Mouse (Mus musculus) gastrocnemius, postnatal 14 days (tissue): ENCODE data around the gene Dand5. TPM values are rescaled to one million over a fixed set of nuclear protein-coding genes. Genes with fewer than 3 reads are reported as not detected.

ENCODE experiments used
- DNase-seq: peaks from one replicate; pipeline ENCODE4 v3.0.0; 2021; ENCODE audit warnings: mixed read lengths
- intact Hi-C: fragments of 180-260 bp; cut with DNase I; formaldehyde crosslinking; loops from one replicate; pipeline ENCODE4 v1.15.1; 2025; ENCODE audit warnings: low total_unique reads
- long read RNA-seq, 2 experiments: library from polyadenylated mRNA; stranded (forward); transcript quantifications; one replicate each; pipeline ENCODE4 v2.0.0; 2021
- total RNA-seq, 2 experiments: library from RNA; stranded (reverse); gene quantifications; 2 replicates each; pipeline ENCODE4 v1.2.3; 2021

Dand5 gene
- 1 to 10 TPM; 6.0 to 7.2 TPM for total RNA-seq
- long read RNA-seq, experiment 1, partial matches to known transcripts = 0 of 13 reads
- long read RNA-seq, experiment 1, other reads (novel, unspliced or antisense) = 13 of 13 reads
- long read RNA-seq, experiment 2, partial matches to known transcripts = 0 of 11 reads
- long read RNA-seq, experiment 2, other reads (novel, unspliced or antisense) = 11 of 11 reads

DNA sequence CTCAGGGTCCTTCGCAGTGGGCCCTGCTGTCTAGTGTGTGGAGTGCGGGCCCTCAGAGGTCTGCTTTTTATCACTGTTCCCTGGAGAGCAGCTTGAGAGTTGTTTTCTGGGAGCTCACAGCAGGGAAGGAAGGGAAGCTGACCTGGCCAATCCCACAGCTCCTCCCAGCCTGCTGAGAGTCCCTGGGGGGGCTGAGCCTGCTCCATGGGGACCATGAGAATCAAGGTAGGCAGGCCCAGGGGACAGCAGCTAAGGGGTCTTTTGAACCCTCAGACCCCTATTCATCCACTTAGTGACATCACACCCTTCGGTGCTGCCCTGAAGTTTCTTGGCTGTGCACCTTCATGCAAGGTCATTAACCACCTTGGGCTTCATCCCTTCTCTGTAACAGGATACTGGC, at the start of gene Dand5:
TSS of gene Dand5 (minus strand) at position 101 of the 400 bp plus-strand sequence.
- no peak for DNase-seq
- intact Hi-C loops = no loop called here

DNA sequence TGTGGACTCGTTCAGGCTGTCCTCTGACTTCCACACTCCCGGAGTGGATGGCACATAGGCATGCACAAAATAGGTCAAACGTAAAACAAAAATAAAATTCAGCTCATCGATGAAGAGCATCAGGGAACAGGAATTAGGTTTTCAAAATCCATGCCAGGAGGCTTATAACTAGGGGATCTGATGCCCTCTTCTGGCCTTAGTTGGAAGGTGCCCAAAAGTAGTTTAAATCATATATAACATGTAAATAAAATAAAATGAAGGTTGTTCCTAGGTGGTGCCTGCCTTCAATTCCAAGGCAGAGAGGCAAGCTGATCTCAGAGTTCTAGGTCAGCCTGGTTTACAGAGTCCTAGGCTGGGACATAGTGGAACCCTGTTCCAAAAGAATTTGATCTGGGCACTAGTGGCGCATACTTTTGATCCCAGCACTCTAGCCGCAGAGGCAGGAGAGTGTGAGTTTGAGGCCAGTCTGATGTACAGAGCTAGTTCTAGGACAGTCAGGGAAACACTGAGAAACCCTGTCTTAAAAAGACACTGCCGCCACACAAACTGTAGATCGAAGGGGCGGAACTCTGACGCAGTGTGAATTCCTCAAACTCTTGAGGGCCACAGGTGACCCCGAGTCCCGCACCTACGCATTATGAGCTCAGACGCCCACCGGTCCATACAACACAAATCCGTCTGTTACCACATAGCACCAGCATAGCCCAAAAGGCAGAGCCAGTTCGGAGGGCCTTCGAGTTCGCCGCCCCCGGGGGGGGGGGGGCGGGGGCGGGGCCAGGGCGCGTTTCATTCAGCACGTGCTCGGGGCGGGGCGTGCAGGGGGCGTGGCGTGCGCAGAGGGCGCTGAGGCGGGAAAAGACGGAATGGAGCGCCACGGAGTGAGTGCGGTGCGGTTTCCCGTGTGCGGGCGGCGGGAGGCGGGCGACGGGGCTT, 49.0 kb upstream of the Dand5 start, which contains the start of gene Syce2:
TSS of gene Syce2 (plus strand) at position 736 of the 933 bp plus-strand sequence.
- DNase-seq = peak; percentile 80
- intact Hi-C loops = no loop called here

DNA sequence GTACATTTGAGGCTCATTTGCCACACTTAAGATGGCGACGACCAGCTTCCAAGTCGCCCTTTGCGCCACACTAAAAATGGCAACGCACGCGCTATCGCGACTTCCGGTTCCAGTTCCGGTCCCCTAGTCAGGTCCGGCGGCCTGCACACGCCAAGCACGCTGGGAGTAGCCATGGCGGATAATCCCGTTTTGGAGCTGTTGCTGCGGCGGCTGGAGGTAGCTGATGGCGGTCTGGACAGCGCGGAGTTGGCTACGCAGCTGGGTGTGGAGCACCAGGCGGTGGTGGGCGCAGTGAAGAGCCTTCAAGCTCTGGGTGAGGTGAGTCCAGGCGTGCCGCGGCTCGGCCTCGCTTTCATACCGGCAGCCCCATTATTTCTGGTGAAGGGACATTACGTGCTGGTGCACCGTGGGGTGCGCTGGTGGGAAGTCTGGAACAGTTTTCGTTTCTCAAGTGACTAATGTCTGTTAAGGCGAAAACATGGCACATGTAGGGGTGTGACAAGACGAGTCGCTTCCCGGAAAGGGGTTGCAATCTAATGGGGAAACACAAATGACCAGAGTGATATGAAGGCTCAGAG, 34.3 kb upstream of the Dand5 start, which contains the start of gene Farsa:
TSS of gene Farsa (plus strand) at position 126 of the 578 bp plus-strand sequence.
- intact Hi-C loops = no loop called here
- peak; percentile 92 for DNase-seq

DNA sequence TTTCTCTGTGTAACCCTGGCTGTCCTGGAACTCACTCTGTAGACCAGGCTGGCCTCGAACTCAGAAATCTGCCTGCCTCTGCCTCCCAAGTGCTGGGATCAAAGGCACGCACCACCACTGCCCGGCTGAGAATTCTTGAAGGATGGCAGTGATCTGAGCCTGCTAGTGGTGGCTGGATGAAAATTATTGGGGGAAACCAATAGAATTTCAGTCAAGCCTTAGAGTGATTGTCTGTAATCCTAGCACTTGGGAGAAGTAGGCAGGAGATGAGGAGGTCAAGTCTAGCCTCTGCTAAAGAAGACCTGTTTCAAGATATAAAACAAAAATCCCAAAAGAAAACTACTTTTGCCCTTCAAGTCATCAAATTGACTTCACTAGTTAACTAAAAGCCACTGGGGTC, 33.8 kb upstream of the Dand5 start:
- intact Hi-C loops = no loop called here
- DNase-seq = no peak

DNA sequence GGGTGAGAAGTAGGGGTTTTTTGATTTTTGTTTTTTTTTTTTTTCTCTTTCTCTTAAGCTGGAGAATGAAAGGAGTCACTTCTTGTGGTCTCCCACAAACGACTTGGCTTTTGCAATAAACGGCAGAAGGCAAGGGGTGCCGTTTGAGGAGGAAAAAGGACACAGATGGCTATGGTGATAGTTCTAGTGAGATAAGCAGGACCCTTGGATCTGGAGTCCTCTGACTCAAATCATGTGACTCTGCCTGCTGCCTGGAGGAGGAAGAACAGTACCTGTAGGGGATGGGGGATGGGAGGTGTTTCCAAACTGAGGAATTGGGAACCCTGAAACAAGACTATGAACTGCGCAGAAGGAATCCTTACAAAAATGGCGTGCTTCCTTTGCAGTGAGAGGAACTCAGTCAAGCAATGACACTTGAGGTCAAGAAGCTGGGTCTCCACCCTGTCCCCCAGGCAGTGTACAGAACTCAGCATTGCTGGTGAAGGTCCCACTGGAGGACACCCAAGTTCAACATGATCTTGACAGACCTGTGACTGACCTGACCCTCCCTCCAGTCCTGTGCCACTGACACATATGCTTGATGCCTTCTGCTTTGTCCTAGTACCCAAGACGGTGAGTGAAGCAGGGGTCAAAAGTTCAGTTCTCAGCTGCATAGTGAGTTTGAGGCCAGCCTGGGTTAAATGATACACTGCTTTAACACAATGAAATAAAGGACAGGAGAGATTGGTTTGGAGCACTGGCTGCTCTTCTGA, 25.2 kb upstream of the Dand5 start:
- intact Hi-C loops = no loop called here
- DNase-seq = no peak

DNA sequence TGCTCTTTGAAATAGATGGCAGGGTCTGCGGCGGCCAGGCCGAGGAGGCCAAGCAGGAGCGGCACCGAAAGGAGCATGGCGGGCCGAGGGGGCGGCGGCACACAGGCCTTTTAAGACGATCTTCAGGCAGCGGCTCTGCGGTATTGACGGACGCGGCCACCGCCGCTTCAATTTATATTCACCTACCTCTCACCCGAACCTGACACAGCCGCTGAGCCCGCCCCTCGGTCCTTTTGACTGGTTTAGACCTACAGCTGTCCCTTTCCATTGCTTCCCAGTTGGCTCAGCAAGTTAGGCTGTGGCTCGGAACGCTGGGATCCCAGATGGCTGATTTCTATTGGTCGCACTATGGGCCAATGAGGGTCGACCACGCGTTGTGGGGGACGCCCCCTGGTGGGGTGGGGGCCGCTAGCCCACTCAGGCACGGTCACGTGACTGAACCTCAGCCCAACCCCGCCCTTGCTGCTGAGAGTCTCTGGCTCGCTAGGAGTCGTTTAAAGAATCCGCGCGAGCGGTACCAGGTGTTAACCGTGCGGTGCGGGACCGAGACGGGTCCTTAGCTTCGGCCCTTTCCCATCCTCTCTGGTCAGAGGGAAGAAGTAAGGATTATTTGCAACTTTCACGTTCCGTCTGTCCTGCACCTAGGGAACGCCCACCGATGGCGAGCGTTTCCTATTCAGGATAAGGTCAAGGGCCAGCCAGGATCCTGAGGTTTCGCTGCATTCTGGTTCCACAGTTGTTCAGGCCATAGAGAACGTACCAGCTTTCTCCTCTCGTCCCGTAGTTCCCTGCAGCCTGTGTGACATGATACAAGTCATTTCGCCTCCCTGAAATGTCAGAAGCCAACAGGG, 24.3 kb upstream of the Dand5 start, which contains the start of gene Calr:
TSS of gene Calr (minus strand) at position 213 of the 851 bp plus-strand sequence.
- intact Hi-C loops = no loop called here
- DNase-seq = peak; percentile 99

DNA sequence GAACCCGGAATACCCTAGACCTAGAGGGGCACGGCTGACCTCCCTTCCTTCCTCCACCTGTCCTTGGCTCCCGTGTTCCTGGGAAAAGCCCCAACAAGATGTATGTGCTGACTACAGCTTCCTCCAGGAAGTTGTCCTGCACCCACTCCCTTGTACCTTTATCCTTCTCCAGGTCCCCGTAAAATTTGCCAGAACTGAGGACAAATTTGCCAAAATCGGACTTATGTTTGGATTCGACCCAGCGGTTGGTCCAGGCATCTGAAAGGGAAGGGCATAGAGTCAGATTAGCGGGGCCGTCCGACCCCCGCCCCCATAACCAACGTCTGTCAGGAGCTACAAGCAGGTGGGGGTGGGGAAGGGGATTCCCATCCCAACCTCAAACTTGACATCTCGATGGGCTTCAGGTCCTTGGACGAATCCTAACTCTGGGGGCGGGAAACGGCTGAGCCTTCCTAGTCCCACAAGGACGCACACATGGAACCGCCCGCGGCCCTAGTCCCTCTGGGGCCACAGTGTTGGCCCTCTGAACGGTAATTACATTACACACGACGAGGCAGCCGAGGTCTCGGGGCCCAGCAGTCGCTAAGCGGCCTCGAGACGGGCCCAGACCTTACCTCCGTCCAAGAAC, 23.6 kb upstream of the Dand5 start:
- intact Hi-C loops = no loop called here
- DNase-seq = peak; percentile 14

DNA sequence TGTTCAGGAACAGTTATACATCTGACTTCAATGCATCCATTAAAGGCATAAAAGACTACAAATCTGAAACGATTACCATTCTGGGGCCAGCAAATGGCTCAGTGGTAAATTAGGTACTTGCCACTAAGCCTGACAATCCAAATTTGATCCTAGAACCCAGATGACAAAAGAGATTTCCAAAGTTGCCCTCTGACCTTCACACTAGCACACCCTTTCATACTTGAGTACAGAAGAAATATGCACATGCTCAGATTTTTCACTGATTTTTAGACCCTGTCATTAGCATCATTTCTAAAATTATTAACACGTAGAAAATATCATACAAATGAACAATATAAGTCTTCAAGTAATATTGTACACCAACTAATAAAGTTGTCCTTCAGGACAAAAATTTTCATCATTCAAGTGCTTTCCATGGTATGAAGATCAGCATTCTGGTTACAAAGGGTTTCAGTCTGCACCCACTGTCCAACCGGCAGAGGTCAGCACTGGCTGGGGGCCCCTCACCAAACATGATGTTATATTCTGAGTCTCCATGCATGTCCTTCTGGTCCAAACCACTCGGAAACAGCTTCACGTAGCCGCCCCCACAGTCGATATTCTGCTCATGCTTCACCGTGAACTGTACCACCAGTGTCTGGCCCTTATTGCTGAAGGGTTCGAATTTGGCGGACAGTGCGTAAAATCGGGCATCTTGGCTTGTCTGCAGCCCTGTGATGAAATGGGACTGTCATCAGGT, 22.9 kb upstream of the Dand5 start:
- intact Hi-C loops = no loop called here
- peak; percentile 50 for DNase-seq

DNA sequence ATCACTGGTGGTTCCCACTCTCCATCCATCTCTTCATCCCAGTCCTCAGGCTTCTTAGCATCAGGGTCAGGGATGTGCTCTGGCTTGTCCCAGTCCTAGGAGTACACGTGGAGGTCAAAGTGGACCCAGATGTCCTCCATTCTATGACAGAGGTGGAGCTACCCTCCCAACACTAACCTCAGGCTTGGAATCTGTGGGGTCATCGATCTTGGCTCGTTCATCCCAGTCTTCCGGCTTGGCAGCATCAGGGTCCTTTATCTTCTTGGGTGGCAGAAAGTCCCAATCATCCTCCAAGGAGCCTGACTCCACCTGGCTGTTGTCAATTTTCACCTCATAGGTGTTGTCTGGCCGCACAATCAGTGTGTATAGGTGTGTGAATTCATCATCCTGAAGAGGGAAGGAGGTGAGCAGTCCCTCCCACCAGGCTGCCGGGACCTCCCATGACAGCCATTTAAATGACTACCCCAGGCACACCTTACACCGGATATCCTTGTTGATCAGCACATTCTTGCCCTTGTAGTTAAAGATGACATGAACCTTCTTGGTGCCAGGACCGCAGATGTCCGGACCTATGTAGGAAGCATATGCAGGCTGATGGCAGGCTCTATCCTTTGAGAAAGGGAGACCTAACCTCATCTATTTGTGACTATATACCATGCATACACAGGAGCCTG, 21.9 kb upstream of the Dand5 start:
- no peak for DNase-seq
- intact Hi-C loops = no loop called here

DNA sequence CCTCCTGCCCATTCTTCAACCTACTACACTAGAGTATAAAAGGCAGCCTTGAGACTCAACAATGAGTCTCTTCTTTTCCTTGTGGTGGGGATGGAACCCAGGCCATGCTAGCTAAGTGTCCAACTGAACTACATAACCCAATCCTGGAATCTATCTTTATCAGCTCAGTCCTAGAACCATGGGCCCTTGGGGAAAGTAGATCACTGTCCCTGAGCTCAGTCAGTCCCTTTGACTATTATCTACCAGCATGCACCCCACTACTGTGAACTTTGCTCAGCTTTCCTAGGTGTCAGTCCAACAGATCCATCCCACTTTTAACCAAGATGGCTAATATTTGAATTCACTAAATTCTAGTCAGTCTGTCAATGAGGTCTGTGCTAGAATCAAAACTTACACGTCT, 18.9 kb upstream of the Dand5 start:
- intact Hi-C loops = no loop called here
- no peak for DNase-seq

DNA sequence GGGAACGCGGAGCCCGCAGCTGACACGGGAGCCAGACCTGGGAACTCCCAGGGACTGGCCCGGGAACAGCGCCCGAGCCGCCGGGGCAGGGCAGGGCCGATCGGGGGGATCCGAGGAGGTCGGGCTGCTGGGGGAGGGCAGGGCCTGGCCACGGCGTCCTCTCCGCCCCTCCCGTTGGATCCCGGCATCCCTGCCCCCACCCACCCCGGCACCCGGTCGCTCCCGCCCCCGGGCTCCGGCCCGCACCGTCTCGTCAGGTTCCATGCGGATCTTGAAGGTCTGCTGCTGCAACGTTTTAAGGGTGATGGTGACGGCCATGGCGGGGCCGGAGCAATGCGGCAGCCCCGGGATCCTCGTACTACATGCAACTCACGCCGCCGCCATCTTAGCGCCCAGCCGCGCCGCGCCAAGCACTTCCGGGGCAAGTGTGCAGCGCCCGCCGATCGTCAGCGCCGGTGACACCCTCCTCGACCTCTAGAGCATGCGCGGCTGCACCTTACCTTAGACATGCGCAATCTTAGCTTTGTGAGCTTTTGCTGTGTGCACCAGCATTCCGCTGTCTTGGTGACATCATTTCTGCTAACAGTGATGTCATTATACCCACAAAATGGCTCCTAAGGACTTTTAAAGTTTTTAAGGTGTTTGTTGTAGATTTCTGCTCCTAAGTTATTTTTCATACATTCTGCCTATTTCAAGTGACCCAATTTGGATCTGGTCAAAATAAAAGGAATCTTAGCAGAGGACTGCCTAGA, 17.8 kb upstream of the Dand5 start, which contains the start of gene Rad23a:
TSS of gene Rad23a (minus strand) at position 418 of the 752 bp plus-strand sequence.
- intact Hi-C loops = no loop called here
- peak; percentile 91 for DNase-seq

DNA sequence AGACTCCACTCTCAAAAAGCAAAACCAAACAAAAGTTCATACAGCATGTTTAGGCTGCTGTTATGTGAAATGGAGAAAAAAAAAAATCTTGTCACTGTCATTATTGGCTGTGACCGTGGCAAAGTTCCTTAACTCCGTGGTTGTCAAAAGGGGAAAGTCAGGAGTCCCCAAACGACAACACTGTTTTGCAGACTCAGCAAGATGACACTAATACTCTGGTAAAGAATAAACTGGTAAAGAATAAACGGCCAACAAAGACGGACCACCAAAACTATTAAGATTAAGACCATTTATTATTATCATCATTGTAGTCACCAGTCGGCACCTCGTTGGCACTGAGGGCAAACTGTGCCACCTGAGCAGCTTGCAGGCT, 17.2 kb upstream of the Dand5 start:
- intact Hi-C loops = no loop called here
- no peak for DNase-seq

DNA sequence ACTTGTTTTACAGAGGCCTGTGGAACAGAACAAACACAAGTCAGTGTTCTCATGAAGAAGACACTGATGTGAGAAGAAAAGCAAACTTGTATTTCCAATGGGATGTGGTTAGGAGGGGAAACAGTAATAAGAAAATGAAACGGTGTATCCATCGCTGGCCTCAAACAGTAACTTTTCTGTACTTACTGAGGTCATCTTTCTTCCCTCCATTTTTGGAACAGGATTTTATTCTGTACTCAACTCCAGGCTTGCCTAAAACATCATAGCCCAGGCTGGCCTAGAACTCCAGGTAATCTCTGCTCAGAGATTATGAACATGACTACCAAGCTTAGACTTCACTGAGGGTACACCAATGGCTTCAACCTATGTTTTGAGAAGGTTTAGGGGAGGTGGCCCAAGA, 16.8 kb upstream of the Dand5 start:
- no peak for DNase-seq
- intact Hi-C loops = no loop called here

DNA sequence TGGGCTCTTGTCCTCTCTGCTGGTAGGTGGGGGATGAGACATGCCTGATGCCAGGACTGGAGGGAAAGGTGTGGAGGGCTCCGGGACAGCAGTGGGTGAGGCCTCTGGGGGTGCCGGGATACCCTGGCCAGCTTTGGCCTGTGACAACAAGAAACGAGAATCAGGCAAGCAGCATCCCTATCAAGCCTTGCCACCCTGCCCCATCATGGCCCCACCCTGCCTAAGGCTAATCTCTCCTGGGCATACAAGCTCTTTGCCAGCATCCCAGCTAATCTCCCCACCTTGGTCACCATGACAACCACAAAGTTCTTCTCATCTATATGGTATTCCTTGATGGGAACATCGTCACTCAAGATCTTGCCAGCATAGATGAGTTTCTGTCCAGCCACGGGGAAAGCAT, 15.9 kb upstream of the Dand5 start:
- no peak for DNase-seq
- intact Hi-C loops = no loop called here

DNA sequence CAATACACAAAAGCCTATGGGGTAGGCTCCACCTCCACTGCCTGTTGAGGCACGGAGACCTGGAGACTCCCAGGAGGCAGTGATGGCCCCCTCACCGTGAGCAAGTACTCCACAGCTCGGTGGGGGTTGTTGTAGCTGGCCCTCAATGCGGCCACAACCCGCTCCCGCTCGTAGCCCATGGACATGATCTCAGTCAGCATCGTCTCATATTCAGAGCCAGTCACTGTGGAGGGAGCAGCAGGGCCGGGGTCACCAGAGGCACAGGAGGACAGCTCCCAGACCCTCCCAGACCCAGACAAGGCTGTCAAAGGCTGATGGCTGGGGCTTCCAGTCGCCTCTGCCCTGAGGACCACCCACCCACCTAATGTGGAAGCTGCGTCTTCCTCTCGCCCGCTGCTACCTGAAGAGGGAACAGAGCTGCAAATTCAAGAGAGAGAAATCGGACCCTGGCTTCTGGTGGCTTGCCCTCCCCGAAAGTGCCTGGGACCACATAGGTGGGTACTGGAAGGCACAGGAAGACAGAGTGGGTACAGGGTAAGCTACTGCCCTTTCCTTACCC, 15.4 kb upstream of the Dand5 start:
- no peak for DNase-seq
- intact Hi-C loops = no loop called here
